Mouse (Mus musculus): ENCODE results near the gene Cpne7. TPM values are rescaled to one million over a fixed set of nuclear protein-coding genes. Genes with fewer than 3 reads are reported as not detected.
"Not testable (repeated sequence)": the region's sequence is repeated elsewhere in the genome, so short reads cannot be mapped to it uniquely, and the experiment has no call there.

The Cpne7 gene
- 0.98 and 1.3 TPM in 2 replicates for polyA plus RNA-seq (2015; fragmentation: Nextera tagmentation; extraction: Ambion mirVana)

DNA sequence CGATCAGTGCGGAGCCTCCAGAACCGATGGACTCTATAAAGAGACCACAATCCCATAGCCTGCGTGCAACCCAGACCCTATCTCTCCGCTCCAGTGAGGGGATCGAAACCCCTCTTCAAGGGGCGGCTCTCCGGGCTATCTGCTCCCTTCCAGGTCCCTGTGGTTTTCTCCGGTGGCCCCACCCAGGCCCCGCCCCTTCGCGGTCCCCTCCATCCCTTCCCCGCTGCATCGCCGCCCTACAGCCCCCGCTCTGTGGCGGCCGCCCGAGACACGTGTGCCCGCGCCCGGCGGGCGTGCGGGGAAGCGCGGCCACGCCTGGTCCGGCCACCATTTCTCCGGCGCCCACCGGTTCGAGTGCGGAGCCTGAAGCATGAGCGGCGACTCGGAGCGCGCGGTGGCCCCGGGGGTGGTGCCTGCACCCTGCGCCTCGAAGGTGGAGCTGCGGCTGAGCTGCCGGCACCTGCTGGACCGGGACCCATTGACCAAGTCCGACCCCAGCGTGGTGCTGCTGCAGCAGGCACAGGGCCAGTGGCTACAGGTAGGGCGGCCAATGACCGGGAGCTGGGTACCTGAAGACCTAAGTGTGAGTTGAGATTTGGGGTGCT, at the start of gene Cpne7:
TSS of gene Cpne7 (plus strand) at position 248 of the 605 bp plus-strand sequence.
- Histone ChIP-seq H3K4me3 (replicated peaks) (peak within 1 kb of the TSS; percentile 47), H3K9ac (peak within 1 kb of the TSS; percentile 42; the same call in 1 of the 2 replicates), H3K27ac (no peak within 1 kb of the TSS), H3K4me2 (replicated peaks) (peak within 1 kb of the TSS; percentile 96), H3K27me3 (replicated peaks) (peaks cover 42% of the 10 kb centered on the region), H3K36me3 (no peaks in the 10 kb centered on the region), H3K9me3 (no peaks in the 10 kb centered on the region), H3K4me1 (replicated peaks) (peaks cover 10% of the 10 kb centered on the region; the same call in 1 of the 2 replicates)
- ATAC-seq = peak; percentile 67
- under 1% methylated on average over 51 of the region's 51 CpGs for WGBS

DNA sequence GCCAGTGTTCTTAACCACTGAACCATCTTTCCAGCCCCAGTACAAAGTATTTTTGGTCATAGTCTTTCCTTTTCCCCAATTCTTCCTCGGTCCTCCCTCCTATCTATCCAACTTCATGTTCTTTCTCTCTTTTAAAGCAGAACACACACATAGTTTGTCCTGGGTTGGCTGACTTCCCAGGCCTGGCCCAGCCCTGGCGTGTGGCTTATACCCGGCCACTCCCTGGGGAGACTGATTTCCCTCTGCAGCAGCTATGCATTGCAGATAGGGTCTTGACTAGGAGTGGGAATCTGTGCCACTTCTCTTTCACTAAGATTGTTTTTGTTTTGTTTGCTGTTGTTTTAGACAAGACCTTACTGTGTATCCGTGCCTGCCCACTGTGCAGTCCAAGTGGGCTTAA, 46.0 kb upstream of the Cpne7 start:
- H3K4me1 ChIP-seq (replicated peaks) = peaks cover 7% of the 10 kb centered on the region
- H3K27me3 ChIP-seq (replicated peaks) = no peaks in the 10 kb centered on the region
- ATAC-seq = no peak
- 69% methylated on average over 4 of the region's 4 CpGs for WGBS
- H3K27ac ChIP-seq = no peak overlapping the region
- H3K9me3 ChIP-seq = no peaks in the 10 kb centered on the region
- peaks cover 10% of the 10 kb centered on the region for H3K36me3 ChIP-seq
- no peak overlapping the region for H3K9ac ChIP-seq
- H3K4me3 ChIP-seq (replicated peaks) = no peak overlapping the region
- H3K4me2 ChIP-seq (replicated peaks) = no peak overlapping the region

DNA sequence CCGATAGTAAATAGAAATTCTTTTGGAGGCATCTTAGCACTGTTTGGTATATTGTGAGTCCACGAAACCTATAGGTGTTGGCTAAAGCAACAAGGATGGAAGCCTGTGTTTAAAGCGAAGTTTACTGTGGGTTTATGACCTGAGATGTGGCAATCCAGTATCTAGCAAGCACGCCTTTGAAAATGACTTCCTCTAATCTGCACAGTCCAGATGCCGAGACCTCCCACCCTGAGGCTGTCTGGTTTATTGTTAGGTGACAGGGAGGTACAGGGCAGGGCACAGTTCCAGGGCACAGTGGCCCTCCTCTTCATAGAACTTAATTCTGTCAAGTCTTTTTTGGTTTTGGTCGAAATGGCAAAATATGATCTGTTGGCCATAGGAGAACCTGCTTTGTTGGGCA, 40.0 kb upstream of the Cpne7 start:
- 75% methylated on average over 6 of the region's 6 CpGs for WGBS
- no peaks in the 10 kb centered on the region for H3K4me1 ChIP-seq (replicated peaks)
- H3K4me3 ChIP-seq (replicated peaks) = no peak overlapping the region
- no peaks in the 10 kb centered on the region for H3K9me3 ChIP-seq
- peak; percentile 75; the same call in 1 of the 2 replicates for ATAC-seq
- H3K4me2 ChIP-seq (replicated peaks) = no peak overlapping the region
- H3K9ac ChIP-seq = no peak overlapping the region
- H3K27ac ChIP-seq = no peak overlapping the region
- H3K36me3 ChIP-seq = peaks cover 33% of the 10 kb centered on the region
- H3K27me3 ChIP-seq (replicated peaks) = no peaks in the 10 kb centered on the region

DNA sequence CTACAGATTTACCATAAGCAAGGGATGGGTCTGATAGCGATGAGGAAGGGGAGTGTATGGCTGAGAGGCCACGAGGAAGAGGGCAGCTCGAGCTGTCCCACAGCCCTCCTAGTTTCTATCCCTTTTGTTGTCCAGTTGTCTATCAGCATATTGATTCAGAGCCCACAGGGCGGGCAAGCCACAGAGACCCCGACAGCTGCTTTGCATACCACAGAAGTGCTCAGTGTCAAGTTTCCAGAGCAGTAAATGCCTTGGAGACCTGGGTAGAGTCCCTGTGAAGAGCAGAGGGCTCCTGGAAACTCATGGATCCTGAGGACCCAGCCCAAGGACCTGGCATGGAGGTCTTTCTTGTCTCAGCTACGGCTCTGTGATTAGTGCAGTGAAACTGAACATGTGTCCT, 34.2 kb upstream of the Cpne7 start:
- Histone ChIP-seq H3K4me2 (replicated peaks) (no peak overlapping the region), H3K4me1 (replicated peaks) (no peaks in the 10 kb centered on the region), H3K27me3 (replicated peaks) (no peaks in the 10 kb centered on the region), H3K9me3 (no peaks in the 10 kb centered on the region), H3K4me3 (replicated peaks) (no peak overlapping the region), H3K9ac (no peak overlapping the region), H3K27ac (no peak overlapping the region), H3K36me3 (peaks cover 49% of the 10 kb centered on the region)
- no peak for ATAC-seq
- WGBS = 85% methylated on average over 6 of the region's 6 CpGs

DNA sequence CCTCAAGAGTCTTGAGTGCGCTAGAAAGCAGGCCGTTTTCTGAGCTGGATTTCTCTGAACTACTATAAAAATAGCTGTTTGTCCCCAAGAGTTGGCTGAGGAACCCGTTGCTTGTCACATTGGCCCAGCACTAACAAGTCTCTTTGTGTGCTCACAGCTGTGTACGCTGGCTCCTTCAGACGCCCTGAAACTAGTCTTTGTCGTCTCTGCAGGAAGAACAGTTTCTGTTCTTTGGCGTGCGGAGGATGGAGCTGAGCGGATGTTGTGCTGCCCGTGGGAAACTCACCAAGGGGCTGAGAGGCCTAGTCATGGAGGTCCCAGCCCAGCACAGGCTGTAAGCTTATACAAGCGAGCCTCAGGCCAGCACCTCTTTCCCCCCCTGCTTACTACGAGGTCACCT, 33.6 kb upstream of the Cpne7 start:
- WGBS = 86% methylated on average over 12 of the region's 12 CpGs
- Histone ChIP-seq H3K27me3 (replicated peaks) (no peaks in the 10 kb centered on the region), H3K9ac (no peak overlapping the region), H3K4me3 (replicated peaks) (no peak overlapping the region), H3K36me3 (peaks cover 54% of the 10 kb centered on the region), H3K4me2 (replicated peaks) (no peak overlapping the region), H3K27ac (no peak overlapping the region), H3K4me1 (replicated peaks) (no peaks in the 10 kb centered on the region), H3K9me3 (no peaks in the 10 kb centered on the region)
- ATAC-seq = no peak

DNA sequence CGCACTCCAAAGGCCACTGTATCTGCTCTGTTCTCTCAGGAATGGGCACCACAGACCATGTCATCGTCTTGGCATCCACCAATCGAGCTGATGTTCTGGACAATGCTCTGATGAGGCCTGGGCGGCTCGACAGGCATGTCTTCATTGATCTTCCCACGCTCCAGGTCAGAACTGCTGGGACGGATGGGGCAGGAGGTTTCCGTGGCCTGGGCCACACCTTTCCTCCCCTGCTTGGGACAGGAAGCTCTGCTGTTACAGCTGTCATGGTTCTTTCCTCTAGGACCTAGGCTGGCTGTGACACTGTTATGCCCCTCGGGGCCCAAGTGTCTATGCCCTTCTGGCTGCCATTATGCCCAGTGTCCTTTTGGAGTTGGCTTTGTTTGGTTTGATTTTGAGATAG, 29.9 kb upstream of the Cpne7 start:
- Histone ChIP-seq H3K9me3 (no peaks in the 10 kb centered on the region), H3K4me1 (replicated peaks) (no peaks in the 10 kb centered on the region), H3K27ac (no peak overlapping the region), H3K9ac (no peak overlapping the region), H3K4me3 (replicated peaks) (no peak overlapping the region), H3K36me3 (peaks cover 60% of the 10 kb centered on the region), H3K27me3 (replicated peaks) (no peaks in the 10 kb centered on the region), H3K4me2 (replicated peaks) (no peak overlapping the region)
- WGBS = 88% methylated on average over 9 of the region's 9 CpGs
- ATAC-seq = no peak

DNA sequence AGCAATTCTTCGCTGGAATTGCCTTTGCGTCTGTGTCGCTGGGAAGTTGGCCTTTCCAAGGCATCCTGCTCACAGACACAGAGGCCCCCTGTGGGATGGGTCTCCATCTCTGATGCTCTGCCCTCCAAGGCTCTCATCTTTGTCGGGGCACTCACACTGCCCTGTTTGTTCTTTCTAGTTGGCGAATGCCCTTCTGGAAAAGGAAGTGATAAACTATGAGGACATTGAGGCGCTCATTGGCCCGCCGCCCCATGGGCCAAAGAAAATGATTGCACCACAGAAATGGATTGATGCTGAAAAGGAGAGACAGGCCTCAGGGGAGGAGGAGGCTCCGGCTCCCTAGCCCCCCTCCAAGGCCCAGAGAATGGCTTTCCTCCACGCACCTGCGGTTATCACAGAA, 20.0 kb upstream of the Cpne7 start:
- ATAC-seq = no peak
- peaks cover 18% of the 10 kb centered on the region; the same call in 1 of the 2 replicates for H3K36me3 ChIP-seq
- H3K9me3 ChIP-seq = no peaks in the 10 kb centered on the region
- H3K9ac ChIP-seq = no peak overlapping the region
- 87% methylated on average over 11 of the region's 11 CpGs for WGBS
- H3K4me1 ChIP-seq (replicated peaks) = no peaks in the 10 kb centered on the region; the same call in 1 of the 2 replicates
- H3K27ac ChIP-seq = no peak overlapping the region
- no peaks in the 10 kb centered on the region for H3K27me3 ChIP-seq (replicated peaks)
- no peak overlapping the region for H3K4me2 ChIP-seq (replicated peaks)
- no peak overlapping the region for H3K4me3 ChIP-seq (replicated peaks)

DNA sequence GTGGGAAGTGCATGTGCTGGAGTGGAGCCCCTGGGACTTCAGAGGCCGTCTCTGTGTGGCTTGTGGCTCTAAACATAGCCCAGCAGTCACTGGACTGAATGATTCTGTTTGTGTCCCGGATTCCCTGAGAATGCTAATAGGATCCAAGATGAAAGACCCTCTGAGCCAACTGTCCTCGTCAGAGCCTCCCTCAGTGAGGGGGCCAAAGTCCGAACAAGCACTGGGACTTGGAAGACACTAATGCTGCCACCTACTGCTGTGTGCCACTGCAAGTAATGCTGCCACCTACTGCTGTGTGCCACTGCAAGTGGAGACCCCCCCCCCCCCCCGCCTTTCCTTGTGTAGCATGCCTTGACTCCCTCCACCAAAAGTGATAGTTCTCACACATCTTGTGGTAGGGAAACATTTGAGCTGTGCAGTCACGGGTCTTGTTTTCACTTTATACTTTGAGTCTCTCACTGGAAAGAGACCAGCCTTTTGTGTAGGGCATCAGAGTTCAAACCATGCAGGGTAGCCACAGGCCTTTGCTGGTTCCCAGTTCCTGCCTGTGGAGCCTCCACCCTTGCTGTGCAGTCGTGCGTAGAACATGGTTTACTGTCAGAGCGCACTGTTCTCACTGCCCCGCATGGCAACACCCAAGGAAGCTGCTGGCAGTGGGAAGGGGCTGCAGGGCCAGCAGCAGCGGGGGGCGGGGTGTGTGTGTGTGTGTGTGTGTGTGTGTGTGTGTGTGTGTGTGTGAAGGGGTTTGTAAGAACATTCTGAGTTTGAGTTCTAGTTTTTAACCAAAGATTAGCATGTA, 19.2 kb upstream of the Cpne7 start:
- H3K4me2 ChIP-seq (replicated peaks) = no peak overlapping the region
- no peak overlapping the region for H3K9ac ChIP-seq
- no peaks in the 10 kb centered on the region for H3K27me3 ChIP-seq (replicated peaks)
- no peak for ATAC-seq
- no peaks in the 10 kb centered on the region; the same call in 1 of the 2 replicates for H3K4me1 ChIP-seq (replicated peaks)
- no peaks in the 10 kb centered on the region for H3K9me3 ChIP-seq
- WGBS = 81% methylated on average over 12 of the region's 12 CpGs
- H3K4me3 ChIP-seq (replicated peaks) = no peak overlapping the region
- H3K36me3 ChIP-seq = peaks cover 18% of the 10 kb centered on the region; the same call in 1 of the 2 replicates
- H3K27ac ChIP-seq = no peak overlapping the region

DNA sequence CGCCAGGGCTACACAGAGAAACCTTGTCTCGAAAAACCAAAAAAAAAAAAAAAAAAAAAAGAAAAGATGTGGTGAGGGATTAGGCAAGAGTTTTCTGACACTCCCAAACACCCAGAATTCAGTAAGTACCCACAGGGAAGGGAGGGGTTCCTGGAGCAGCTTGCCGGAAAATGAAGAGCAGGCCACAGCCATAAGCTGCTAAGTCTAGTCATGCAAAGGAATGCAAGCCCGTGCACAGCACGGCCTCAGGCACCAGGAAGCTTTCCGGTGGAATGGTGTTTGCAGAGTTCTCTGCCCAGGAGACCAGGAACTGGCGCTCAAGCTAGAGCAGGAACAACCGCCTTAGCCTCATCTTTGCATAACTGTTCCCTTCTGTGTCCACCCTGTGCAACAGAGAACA, 16.9 kb upstream of the Cpne7 start:
- 53% methylated on average over 8 of the region's 8 CpGs for WGBS
- ATAC-seq = no peak
- no peak overlapping the region for H3K4me3 ChIP-seq (replicated peaks)
- H3K27me3 ChIP-seq (replicated peaks) = no peaks in the 10 kb centered on the region
- peaks cover 14% of the 10 kb centered on the region for H3K36me3 ChIP-seq
- H3K9me3 ChIP-seq = no peaks in the 10 kb centered on the region
- H3K4me1 ChIP-seq (replicated peaks) = peaks cover 9% of the 10 kb centered on the region
- H3K27ac ChIP-seq = no peak overlapping the region
- no peak overlapping the region for H3K9ac ChIP-seq
- no peak overlapping the region for H3K4me2 ChIP-seq (replicated peaks)

DNA sequence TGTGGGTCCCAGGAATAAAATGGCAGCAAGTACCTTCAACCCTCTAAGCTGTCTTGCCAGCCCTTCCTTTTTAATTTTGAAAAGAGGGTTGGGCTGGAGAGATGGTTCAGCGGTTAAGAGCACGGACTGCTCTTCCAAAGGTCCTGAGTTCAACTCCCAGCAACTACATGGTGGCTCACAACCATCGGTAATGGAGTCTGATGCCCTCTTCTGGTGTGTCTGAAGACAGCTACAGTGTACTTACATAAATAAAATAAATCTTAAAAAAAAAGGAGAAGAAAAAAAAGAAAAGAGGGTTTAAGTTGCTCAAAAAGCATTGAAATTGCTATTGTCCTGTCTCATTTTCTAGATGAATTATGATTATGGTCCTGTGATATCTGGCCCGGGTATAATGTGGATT, 15.9 kb upstream of the Cpne7 start:
- 69% methylated on average over 4 of the region's 4 CpGs for WGBS
- no peak for ATAC-seq
- no peak overlapping the region for H3K27ac ChIP-seq
- peaks cover 18% of the 10 kb centered on the region for H3K36me3 ChIP-seq
- no peak overlapping the region for H3K9ac ChIP-seq
- H3K4me1 ChIP-seq (replicated peaks) = peaks cover 9% of the 10 kb centered on the region
- H3K4me2 ChIP-seq (replicated peaks) = peak overlapping the region; percentile 84; the same call in 1 of the 2 replicates
- no peak overlapping the region for H3K4me3 ChIP-seq (replicated peaks)
- no peaks in the 10 kb centered on the region for H3K9me3 ChIP-seq
- H3K27me3 ChIP-seq (replicated peaks) = no peaks in the 10 kb centered on the region

DNA sequence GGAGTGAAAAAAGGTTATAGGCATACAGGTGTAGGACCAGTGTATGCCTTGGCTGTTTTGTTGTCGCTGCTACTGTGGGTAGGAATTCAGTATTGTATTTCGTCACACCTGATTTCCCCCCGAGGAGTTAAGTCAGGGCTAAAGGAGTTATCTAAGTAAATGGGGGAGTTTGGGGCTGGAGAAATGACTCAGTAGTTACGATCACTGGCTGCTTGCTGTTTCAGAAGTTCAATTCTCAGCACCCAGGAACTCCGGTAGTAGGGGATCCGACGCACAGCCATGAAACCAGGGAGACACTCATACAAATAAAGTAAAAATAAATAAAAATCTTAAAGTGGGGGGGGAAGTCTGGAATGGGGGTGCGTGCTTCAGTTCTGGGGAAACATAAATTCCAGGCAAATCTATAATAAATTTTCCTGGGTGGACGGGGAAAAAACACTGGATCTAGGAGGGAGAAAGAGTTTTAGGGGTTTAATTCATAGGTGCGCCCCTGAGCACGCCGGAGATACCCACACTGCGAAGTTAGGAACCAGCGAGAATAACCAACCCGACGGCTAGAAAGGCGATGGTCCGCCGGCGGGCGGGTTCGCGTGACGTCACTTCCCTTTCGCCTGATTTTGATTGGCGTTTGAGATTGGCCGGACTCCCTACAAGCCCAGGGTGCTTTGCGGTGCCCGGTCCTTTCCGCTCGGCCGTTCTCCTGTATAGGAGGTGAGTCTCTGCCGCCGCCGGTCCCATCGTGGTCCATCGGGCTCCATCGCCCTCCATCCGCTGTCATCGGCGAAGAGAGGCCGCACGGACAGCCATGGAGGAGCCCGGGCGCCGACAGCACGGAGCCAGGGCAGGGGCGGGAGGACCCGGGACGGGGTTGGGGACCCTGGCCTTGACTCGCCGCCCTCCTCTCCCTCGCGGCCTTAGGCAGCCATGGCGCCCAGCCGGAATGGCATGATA, 15.2 kb upstream of the Cpne7 start, which contains the start of gene Rpl13:
TSS of gene Rpl13 (plus strand) at position 616 of the 951 bp plus-strand sequence.
- peak within 1 kb of the TSS; percentile 93 for H3K9ac ChIP-seq
- H3K9me3 ChIP-seq = no peaks in the 10 kb centered on the region
- H3K4me1 ChIP-seq (replicated peaks) = peaks cover 9% of the 10 kb centered on the region
- peak within 1 kb of the TSS; percentile 84 for H3K4me2 ChIP-seq (replicated peaks)
- peaks cover 18% of the 10 kb centered on the region for H3K36me3 ChIP-seq
- H3K27me3 ChIP-seq (replicated peaks) = no peaks in the 10 kb centered on the region
- ATAC-seq = peak; percentile 96
- H3K4me3 ChIP-seq (replicated peaks) = peak within 1 kb of the TSS; percentile 75
- under 1% methylated on average over 56 of the region's 56 CpGs for WGBS
- H3K27ac ChIP-seq = peak within 1 kb of the TSS; percentile 96

DNA sequence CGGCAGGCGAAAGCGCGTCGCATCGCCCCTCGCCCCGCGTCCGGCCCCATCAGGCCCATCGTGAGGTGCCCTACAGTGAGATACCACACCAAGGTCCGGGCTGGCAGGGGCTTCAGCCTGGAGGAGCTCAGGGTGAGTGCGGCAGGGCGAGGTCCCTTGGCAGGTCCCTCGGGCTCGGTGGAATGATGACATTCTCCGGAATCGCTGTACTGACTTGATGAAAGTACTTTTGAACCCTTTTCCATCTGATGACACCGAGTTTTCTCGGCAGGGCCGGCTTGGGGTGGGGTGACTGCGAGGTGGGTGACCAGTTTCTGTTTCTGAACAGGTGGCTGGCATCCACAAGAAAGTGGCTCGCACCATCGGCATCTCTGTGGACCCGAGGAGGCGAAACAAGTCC, 14.3 kb upstream of the Cpne7 start:
- Histone ChIP-seq H3K36me3 (peaks cover 18% of the 10 kb centered on the region), H3K27ac (peak overlapping the region; percentile 96), H3K4me2 (replicated peaks) (peak overlapping the region; percentile 84), H3K9ac (peak overlapping the region; percentile 93), H3K4me3 (replicated peaks) (peak overlapping the region; percentile 75)
- H3K4me1 ChIP-seq (replicated peaks); H3K27me3 ChIP-seq (replicated peaks); H3K9me3 ChIP-seq: not testable (repeated sequence)
- WGBS = 2% methylated on average over 26 of the region's 26 CpGs
- ATAC-seq = peak; percentile 5; the same call in 1 of the 2 replicates

Measured in intestine, embryonic 15.5 days (tissue).